In the genomic region with DNA sequence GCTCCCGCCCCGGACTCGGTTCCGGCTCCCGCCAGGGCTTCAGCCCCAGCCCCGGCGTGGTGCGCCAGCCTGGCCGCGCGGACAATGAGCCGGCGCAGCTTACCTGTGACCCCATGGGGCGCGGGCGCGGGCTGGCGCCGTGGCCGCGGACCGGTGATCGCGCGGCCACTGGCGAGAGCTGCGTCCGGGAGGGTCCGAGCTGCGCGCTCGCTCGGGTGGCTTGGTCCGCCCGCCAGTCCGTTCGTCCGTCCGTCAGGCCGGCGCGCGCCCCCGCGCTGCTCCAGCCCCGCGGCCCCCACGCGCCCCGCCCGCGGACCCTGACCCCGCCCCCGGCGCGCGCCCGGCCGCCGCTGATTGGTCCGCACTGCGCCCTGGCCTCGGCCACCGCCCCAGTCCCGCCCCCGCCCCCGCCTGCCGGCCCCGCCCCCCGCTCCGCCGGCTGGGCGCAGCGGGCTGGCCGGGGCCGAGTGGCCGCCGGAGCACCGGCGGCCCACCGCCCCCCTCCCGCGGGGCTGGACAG, we compare ENCODE assay signal across 8 mouse cellular contexts. TPM values are rescaled to one million over a fixed set of nuclear protein-coding genes. Genes with fewer than 3 reads are reported as not detected.
DNase-seq lines count a peak whose midpoint lies in the region; ATAC-seq and TF ChIP-seq lines count a peak whose summit lies in the region.

A gene (minus strand): TSS at position 274 of the 520 bp plus-strand sequence.

- TF ChIP-seq POLR2A in myocyte (IDR thresholded peaks at IDR 0.05; ENCODE audit: insufficient read length, low read depth), result peak; percentile 74

- H3K9me3 ChIP-seq in embryonic facial prominence, embryonic 12.5 days, result no peaks in the 10 kb centered on the region
- no peaks in the 10 kb centered on the region for H3K9me3 ChIP-seq in liver, embryonic 11.5 days (ENCODE audit: control insufficient read depth, low read length)

- 0 out of 2 replicates have a peak within 1 kb of the TSS, but pooled peaks have one; percentile 36 for H3K27ac ChIP-seq in embryonic facial prominence, embryonic 12.5 days
- peak within 1 kb of the TSS; percentile 99 for H3K27ac ChIP-seq in liver, embryonic 11.5 days (ENCODE audit: low read depth, low read length)

- DNase-seq in cerebellum, adult 11 months, result peak; percentile 84
- peak; percentile 88 for DNase-seq in heart, adult 9 months (ENCODE audit: low spot score in 2 of 2)
- DNase-seq in kidney, adult 9 months, result peak; percentile 83
- peak; percentile 90 for DNase-seq in liver, embryonic 11.5 days (ENCODE audit: low spot score)
- DNase-seq in spleen, postnatal 36 days (ENCODE audit: low spot score in 2 of 2), result peak; percentile 76 to 79

- H3ac ChIP-seq in myocyte (ENCODE audit: control insufficient read depth, insufficient read length), result peak within 1 kb of the TSS; percentile 53

- peak within 1 kb of the TSS; percentile 99 for H3K4me2 ChIP-seq in embryonic facial prominence, embryonic 12.5 days (replicated peaks)
- peak within 1 kb of the TSS; percentile 95 for H3K4me2 ChIP-seq in liver, embryonic 11.5 days
- H3K4me2 ChIP-seq in myocyte (ENCODE audit: low read depth), result peak within 1 kb of the TSS; percentile 98

- H3K4me3 ChIP-seq in embryonic facial prominence, embryonic 12.5 days, result peak within 1 kb of the TSS; percentile 85
- H3K4me3 ChIP-seq in liver, embryonic 11.5 days (ENCODE audit: low read depth, low read length), result peak within 1 kb of the TSS; percentile 84
- peak within 1 kb of the TSS; percentile 28 for H3K4me3 ChIP-seq in myocyte

- peaks cover 10% of the 10 kb centered on the region; the same call in 1 of the 2 replicates for H3K4me1 ChIP-seq in embryonic facial prominence, embryonic 12.5 days
- H3K4me1 ChIP-seq in liver, embryonic 11.5 days (replicated peaks; ENCODE audit: control insufficient read depth, insufficient read depth, low read length), result peaks cover 33% of the 10 kb centered on the region

- no peak for ATAC-seq in cerebellum, adult (ENCODE audit: insufficient number of reproducible peaks, low FRiP score, low TSS enrichment)
- ATAC-seq in embryonic facial prominence, embryonic 12.5 days (ENCODE audit: insufficient number of reproducible peaks, insufficient read depth, low FRiP score, low TSS enrichment), result peak; percentile 89
- peak; percentile 77 for ATAC-seq in liver, embryonic 11.5 days (replicated peaks; ENCODE audit: low FRiP score)

- H3K79me2 ChIP-seq in myocyte (ENCODE audit: control insufficient read depth, insufficient read depth), result no peaks in the 10 kb centered on the region

- H3K27me3 ChIP-seq in embryonic facial prominence, embryonic 12.5 days, result peaks cover 42% of the 10 kb centered on the region
- no peaks in the 10 kb centered on the region for H3K27me3 ChIP-seq in liver, embryonic 11.5 days (replicated peaks; ENCODE audit: control insufficient read depth, insufficient read depth, low read length)
- peaks cover 33% of the 10 kb centered on the region for H3K27me3 ChIP-seq in myocyte (ENCODE audit: control insufficient read depth, insufficient read depth, insufficient read length)

- peak within 1 kb of the TSS; percentile 78 for H3K9ac ChIP-seq in embryonic facial prominence, embryonic 12.5 days
- peak within 1 kb of the TSS; percentile 84 for H3K9ac ChIP-seq in liver, embryonic 11.5 days (ENCODE audit: low read depth, low read length)

- H3K36me3 ChIP-seq in embryonic facial prominence, embryonic 12.5 days, result no peaks in the 10 kb centered on the region
- H3K36me3 ChIP-seq in liver, embryonic 11.5 days (ENCODE audit: control insufficient read depth, insufficient read depth, low read length), result no peaks in the 10 kb centered on the region; the same call in 1 of the 2 replicates
- H3K36me3 ChIP-seq in myocyte (ENCODE audit: control insufficient read depth, insufficient read depth), result no peaks in the 10 kb centered on the region

- WGBS in embryonic facial prominence, embryonic 12.5 days, result under 1% methylated on average over 60 of the region's 83 CpGs
- WGBS in liver, embryonic 11.5 days, result 1% methylated on average over 59 of the region's 83 CpGs

TF ChIP-seq in myocyte, 11 proteins besides CTCF, POLR2A, EP300 and RAD21:
- TF ChIP-seq MYOG (IDR thresholded peaks at IDR 0.05; ENCODE audit: control insufficient read depth in 1 of 3, insufficient read depth in 1 of 3, insufficient read length in 2 of 3, low read depth in 2 of 3) (peak in 1 of 3 experiments; percentile 37), POLR2AphosphoS2 (IDR thresholded peaks at IDR 0.05; ENCODE audit: insufficient read length, low read depth) (peak; percentile 32), TCF12 (IDR thresholded peaks at IDR 0.05; ENCODE audit: insufficient read depth, poor library complexity, severe bottlenecking) (no peak)
TF ChIP-seq in myocyte: peak in this region for 2.

RNA-seq across cellular contexts. Expression of the gene that starts here (rescaled TPM):
- 9.2 and 9.6 TPM in 2 replicates for polyA plus RNA-seq in embryonic facial prominence, embryonic 12.5 days (2016; fragmentation: Nextera tagmentation; extraction: Ambion mirVana)
- polyA plus RNA-seq in liver, embryonic 11.5 days (2014; fragmentation: Nextera tagmentation; extraction: Ambion mirVana), result 25.2 and 26.9 TPM in 2 replicates
- 1.3 TPM for polyA plus RNA-seq in myocyte (2012; fragmentation: generic; extraction: Trizol)

Comparison
In these comparisons a context has a peak if more than half of its experiments do, and no peak if none do; other contexts are left out.
1. H3K4me3 ChIP-seq: peak in every context shown above with its lines; median percentile 85 in embryonic facial prominence, embryonic 12.5 days; 84 in liver, embryonic 11.5 days; 28 in myocyte.